Mouse (Mus musculus): ENCODE results near the gene Poln. TPM values are rescaled to one million over a fixed set of nuclear protein-coding genes. Genes with fewer than 3 reads are reported as not detected.

The Poln gene
- polyA plus RNA-seq, 1 experiment = 1.8 TPM

DNA sequence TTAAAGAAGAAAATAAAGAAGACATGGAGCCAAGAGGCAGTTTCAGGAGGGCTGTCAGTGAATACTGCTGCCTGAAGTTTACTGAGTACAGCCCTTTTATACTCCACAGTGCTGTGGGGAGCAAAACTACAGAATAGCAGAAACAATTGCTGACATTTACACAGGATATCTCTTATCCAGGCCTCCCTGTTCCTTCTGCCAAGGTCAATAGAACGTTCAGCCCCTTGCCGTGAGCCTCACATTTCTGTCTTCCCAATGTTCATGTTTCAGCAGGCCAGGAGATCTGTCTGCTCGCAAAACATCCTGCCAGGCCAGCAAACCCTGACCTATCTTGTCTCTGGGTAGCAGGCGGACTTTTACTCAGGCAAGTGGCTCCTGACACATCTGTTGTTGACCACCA is 209.9 kb downstream of the Poln start:
- DNase-seq = no peak
- WGBS = 72% methylated on average over 4 of the region's 4 CpGs
- H3K4me1 ChIP-seq (ENCODE audit: control insufficient read depth, insufficient read depth, low read length) = no peaks in the 10 kb centered on the region
- no peaks in the 10 kb centered on the region for H3K36me3 ChIP-seq (ENCODE audit: control insufficient read depth, insufficient read depth, low read length)
- H3K4me3 ChIP-seq (ENCODE audit: insufficient read depth, low read depth, low read length) = no peak overlapping the region
- no peak for TF ChIP-seq CTCF (conservative IDR thresholded peaks at IDR 0.05; ENCODE audit: insufficient read depth, insufficient read length, low read depth, low read length)
- no peak for TF ChIP-seq POLR2A (IDR thresholded peaks at IDR 0.05; ENCODE audit: low read depth, low read length)
- H3K27me3 ChIP-seq (replicated peaks; ENCODE audit: control insufficient read depth, insufficient read depth, low read length) = no peaks in the 10 kb centered on the region
- no peak overlapping the region for H3K27ac ChIP-seq (ENCODE audit: insufficient read depth, low read depth, low read length)

Other genes with a start within 250 kb of the Poln start
- gene Nelfa, start 233.0 kb downstream of the Poln start, polyA plus RNA-seq (2012; rRNA removed) = 23.0 and 24.6 TPM in 2 replicates
- gene Gm1673, start 186.0 kb downstream of the Poln start, polyA plus RNA-seq (2012; rRNA removed) = 3.3 and 4.1 TPM in 2 replicates
- gene Nat8l, start 173.5 kb downstream of the Poln start, polyA plus RNA-seq (2012; rRNA removed) = 5.8 and 6.5 TPM in 2 replicates
- 0.34 and 0.64 TPM in 2 replicates for gene Haus3, start 79 bp upstream of the Poln start, polyA plus RNA-seq (2012; rRNA removed)
- 143 and 164 TPM in 2 replicates for gene Mxd4, start 18.3 kb upstream of the Poln start, polyA plus RNA-seq (2012; rRNA removed)
- 0.33 and 0.36 TPM in 2 replicates for gene Zfyve28, start 119.0 kb upstream of the Poln start, polyA plus RNA-seq (2012; rRNA removed)
- 0.05 TPM in 1 of 2 replicates, not detected in the other for gene Cfap99, start 119.2 kb upstream of the Poln start, polyA plus RNA-seq (2012; rRNA removed)
- gene Rnf4, start 166.8 kb upstream of the Poln start, polyA plus RNA-seq (2012; rRNA removed) = 47.5 and 49.9 TPM in 2 replicates
- gene Fam193a, start 200.5 kb upstream of the Poln start, polyA plus RNA-seq (2012; rRNA removed) = 37.5 and 39.0 TPM in 2 replicates